In genomic region chr10:41934633-41935475, GRCm38 (mm10) we compare ENCODE assay signal across 8 mouse cellular contexts.
DNase-seq lines count a peak whose midpoint lies in the region; ATAC-seq and TF ChIP-seq lines count a peak whose summit lies in the region.

No protein-coding gene starts in this region.

- H3K27me3 ChIP-seq in hindbrain, embryonic 11.5 days (ENCODE audit: control insufficient read depth, insufficient read depth, low read length): no peaks in the 10 kb centered on the region
- no peaks in the 10 kb centered on the region for H3K27me3 ChIP-seq in lung, postnatal 0 days (replicated peaks; ENCODE audit: insufficient read depth, low read length)

- peak; percentile 97 for DNase-seq in MN1 (ENCODE audit: low spot score)
- peak; percentile 95 to 98 for DNase-seq in cerebellum, postnatal 14 days
- peak; percentile 55 to 69 for DNase-seq in frontal cortex, postnatal 25 days (ENCODE audit: low spot score in 2 of 2)
- DNase-seq in hindbrain, embryonic 11.5 days (ENCODE audit: low spot score): peak; percentile 53
- DNase-seq in layer of hippocampus, postnatal 10 days (ENCODE audit: low spot score in 2 of 2): peak; percentile 88 to 90
- DNase-seq in lung, postnatal 0 days (ENCODE audit: low spot score): peak; percentile 80
- DNase-seq in retina, postnatal 1 day: peak; percentile 93

- H3K4me3 ChIP-seq in hindbrain, embryonic 11.5 days (ENCODE audit: low read depth, low read length): no peak overlapping the region
- no peak overlapping the region for H3K4me3 ChIP-seq in lung, postnatal 0 days (ENCODE audit: low read depth, low read length)

- H3K27ac ChIP-seq in hindbrain, embryonic 11.5 days (ENCODE audit: low read depth, low read length): peak overlapping the region; percentile 59
- peak overlapping the region; percentile 17; the same call in 1 of the 2 replicates for H3K27ac ChIP-seq in lung, postnatal 0 days (ENCODE audit: low read length)

- H3K4me2 ChIP-seq in hindbrain, embryonic 11.5 days (replicated peaks; ENCODE audit: low read depth, low read length): peak overlapping the region; percentile 23
- peak overlapping the region; percentile 41 for H3K4me2 ChIP-seq in lung, postnatal 0 days (replicated peaks; ENCODE audit: low read depth, low read length)

- peak; percentile 75 for ATAC-seq in hindbrain, embryonic 11.5 days (ENCODE audit: low FRiP score)
- peak; percentile 73 for ATAC-seq in lung, postnatal 0 days
- no peak for ATAC-seq in inflammation-experienced regulatory T-cells, adult 6 months

- no peak for TF ChIP-seq CTCF in lung, postnatal 0 days (IDR thresholded peaks at IDR 0.05)

- H3K36me3 ChIP-seq in hindbrain, embryonic 11.5 days (ENCODE audit: control insufficient read depth, insufficient read depth, low read length): no peaks in the 10 kb centered on the region
- no peaks in the 10 kb centered on the region for H3K36me3 ChIP-seq in lung, postnatal 0 days (ENCODE audit: insufficient read depth, low read length)

- WGBS in hindbrain, embryonic 11.5 days: 16% methylated on average over 21 of the region's 21 CpGs
- 6% methylated on average over 21 of the region's 21 CpGs for WGBS in lung, postnatal 0 days

- peak overlapping the region; percentile 28; the same call in 1 of the 2 replicates for H3K9ac ChIP-seq in hindbrain, embryonic 11.5 days (ENCODE audit: low read depth, low read length)
- no peak overlapping the region for H3K9ac ChIP-seq in lung, postnatal 0 days (replicated peaks; ENCODE audit: low read depth)

- TF ChIP-seq EP300 in lung, postnatal 0 days (IDR thresholded peaks at IDR 0.05): 0 out of 2 replicates have a peak, but pooled peaks have one; percentile 8

- H3K4me1 ChIP-seq in hindbrain, embryonic 11.5 days (replicated peaks; ENCODE audit: control insufficient read depth, insufficient read depth, low read length): peaks cover 6% of the 10 kb centered on the region
- H3K4me1 ChIP-seq in lung, postnatal 0 days (ENCODE audit: insufficient read depth, low read depth, low read length): peaks cover 16% of the 10 kb centered on the region

- no peaks in the 10 kb centered on the region for H3K9me3 ChIP-seq in hindbrain, embryonic 11.5 days (ENCODE audit: control insufficient read depth, low read length)
- no peaks in the 10 kb centered on the region for H3K9me3 ChIP-seq in lung, postnatal 0 days (ENCODE audit: low read length)
